Mouse (Mus musculus): ENCODE results near the gene Zbed6. TPM values are rescaled to one million over a fixed set of nuclear protein-coding genes. Genes with fewer than 3 reads are reported as not detected.

Gene Zbed6
- 0.28 and 0.39 TPM in 2 replicates for polyA plus RNA-seq (2021; fragmentation: Nextera tagmentation)
- long read RNA-seq, experiment 1, full-length matches to known transcripts = 1 of 1 reads
- long read RNA-seq, experiment 1, partial matches to known transcripts = 0 of 1 reads
- long read RNA-seq, experiment 1, other reads (novel, unspliced or antisense) = 0 of 1 reads
- long read RNA-seq, experiment 2 = 0 reads

DNA sequence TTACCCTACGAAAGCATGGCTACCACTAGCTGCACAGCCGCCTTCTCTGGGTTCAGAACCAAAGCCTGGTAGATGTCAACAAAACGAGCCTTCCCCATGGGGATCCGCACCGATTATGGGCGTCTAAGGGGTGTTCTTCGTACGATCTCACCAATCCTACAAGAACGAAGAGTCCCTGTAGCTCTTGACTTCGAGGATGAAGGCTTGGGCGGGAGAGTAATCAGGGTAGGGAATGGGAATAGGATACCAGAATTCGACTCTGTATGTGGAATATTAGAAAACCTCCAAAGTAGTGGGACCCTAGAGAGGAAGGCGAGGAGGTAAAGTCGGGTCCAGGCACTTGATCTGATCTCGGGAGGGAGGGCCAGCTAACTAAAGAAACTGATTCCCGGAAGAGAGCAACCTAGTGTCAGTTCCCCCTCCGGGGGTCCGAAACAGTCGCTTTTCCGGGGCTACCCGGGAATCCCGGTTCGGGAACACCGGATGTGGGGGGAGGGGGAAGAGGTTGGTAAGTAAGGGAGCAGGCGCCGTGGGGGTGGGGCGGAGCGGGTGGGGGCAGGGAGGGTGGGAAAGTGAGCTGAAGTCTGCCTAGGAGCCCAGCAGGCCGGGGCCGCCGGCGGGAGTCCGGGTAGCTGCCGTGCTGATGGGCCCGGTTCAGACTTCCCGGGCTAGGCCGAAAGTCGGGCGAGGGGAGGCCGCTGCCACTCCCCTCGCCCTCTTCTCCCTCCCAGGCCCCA is at the start of gene Zbed6:
Gene Zbed6 (minus strand): TSS at position 420 of the 737 bp plus-strand sequence.

DNA sequence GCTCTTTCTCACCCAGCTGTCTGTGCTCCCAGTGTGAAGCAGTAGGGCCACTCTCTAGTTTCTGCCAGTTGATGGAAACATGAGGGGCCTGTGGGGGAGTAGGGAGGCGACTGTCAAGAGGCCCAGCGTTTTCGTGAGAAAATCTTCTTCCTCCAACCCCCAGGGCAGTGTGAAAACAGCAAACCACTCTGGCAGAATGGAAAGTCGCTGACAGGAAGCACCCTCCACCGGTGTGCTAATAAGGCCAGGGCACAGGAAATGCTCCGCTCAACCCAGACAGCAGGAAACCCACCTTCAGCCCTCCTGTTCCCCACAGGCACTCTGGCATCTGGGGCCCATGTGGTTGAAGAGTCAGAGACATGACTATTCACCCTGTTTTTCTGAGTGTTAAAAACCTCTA is 29.2 kb upstream of the Zbed6 start, which contains the start of gene Lax1:
Gene Lax1 (minus strand): TSS at position 212 of the 400 bp plus-strand sequence.

DNA sequence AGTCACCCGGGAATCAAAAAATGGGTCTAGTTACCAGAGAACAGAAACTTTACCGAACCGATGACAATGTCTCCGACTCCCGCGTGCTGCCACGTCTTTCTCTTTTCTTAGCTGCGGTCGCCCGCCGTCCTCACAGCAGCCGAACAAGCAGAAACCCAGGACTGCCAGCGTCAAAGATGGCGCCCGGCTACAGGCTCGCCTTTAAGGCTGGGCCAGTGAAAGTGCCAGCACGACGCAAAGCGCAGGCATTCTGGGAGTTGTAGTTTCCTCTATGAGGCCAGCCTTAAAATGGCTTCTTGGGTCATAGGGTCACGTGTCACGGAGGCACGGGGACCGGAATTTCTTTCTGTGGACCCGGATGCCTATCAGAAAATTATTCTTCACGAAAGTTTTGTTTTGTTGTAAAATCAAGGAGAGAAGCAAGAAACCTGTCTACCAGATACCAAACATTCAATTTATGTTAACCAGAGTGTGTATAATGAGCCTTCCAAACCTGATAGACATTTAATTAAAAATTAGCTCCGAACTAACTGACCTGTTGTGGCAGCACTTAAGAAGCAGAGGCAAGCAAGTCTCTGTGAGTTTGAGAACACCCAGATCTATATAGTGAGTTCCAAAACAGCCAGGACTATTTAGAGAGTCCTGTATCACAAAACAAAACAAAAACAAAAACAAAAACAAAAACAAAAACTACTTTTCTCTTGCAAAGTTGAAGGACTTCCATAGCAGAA is 683 bp upstream of the Zbed6 start, which contains the start of gene Gm38394:
Gene Gm38394 (minus strand): TSS at position 116 of the 731 bp plus-strand sequence.

DNA sequence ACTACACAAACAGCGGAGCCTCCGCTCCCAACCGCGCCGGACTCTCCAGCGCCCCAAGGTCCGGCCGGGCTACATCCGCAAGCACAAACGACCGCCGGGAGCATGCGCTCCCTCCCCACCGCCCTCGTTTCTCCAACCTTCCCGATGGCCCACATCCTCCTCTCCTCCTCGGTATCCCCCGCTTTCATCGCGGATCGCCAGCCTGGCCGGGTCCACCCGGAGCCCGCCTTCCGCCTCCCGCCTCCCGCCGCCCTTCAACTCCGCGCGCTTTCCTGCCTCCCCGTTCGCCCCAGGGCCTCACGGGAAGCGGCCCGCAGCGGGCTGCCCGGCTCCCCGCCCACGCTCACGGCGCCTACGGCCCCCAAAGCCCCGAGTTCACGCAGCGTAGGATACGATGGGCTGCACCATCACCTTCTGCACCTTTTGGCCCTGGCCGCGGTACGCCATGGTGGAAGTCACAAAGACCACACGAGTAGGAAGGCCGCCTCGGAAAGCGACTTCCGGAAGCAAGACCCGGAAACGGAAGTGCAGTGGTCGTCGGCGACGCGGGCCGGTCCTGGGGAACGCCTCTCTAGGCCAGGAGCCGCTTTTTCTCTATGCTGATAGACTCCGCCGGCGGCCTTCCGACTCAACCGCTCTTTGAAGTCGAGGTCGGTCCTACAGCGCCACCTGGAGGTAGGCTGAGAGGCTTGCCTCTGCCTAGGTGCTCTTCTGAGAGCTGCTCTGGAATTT is 50.7 kb downstream of the Zbed6 start, which contains the start of gene Snrpe:
Gene Snrpe (minus strand): TSS at position 521 of the 732 bp plus-strand sequence.

Other genes starting within 250 kb of the Zbed6 start
- 1.5 and 1.8 TPM in 2 replicates for gene Sox13, start 236.5 kb downstream of the Zbed6 start, polyA plus RNA-seq (2021; fragmentation: Nextera tagmentation)
- 337 and 355 TPM in 2 replicates for gene Snrpe, start 50.6 kb downstream of the Zbed6 start, polyA plus RNA-seq (2021; fragmentation: Nextera tagmentation)
- gene Gm38394, start 433 bp upstream of the Zbed6 start, polyA plus RNA-seq (2021; fragmentation: Nextera tagmentation) = 0.20 and 0.23 TPM in 2 replicates
- gene Lax1, start 29.2 kb upstream of the Zbed6 start, polyA plus RNA-seq (2021; fragmentation: Nextera tagmentation) = not detected in 2 replicates
- gene Atp2b4, start 140.2 kb upstream of the Zbed6 start, polyA plus RNA-seq (2021; fragmentation: Nextera tagmentation) = 10.7 TPM in 2 replicates
- gene Optc, start 247.1 kb upstream of the Zbed6 start, polyA plus RNA-seq (2021; fragmentation: Nextera tagmentation) = 1.4 and 1.8 TPM in 2 replicates